Mouse (Mus musculus) yolk sac, embryonic 10.5 days (tissue): ENCODE measurements around the gene Noxred1.
"Not testable (repeated sequence)": the region's sequence is repeated elsewhere in the genome, so short reads cannot be mapped to it uniquely, and the experiment has no call there.

Experiments used
- DNase-seq: peaks from one replicate; pipeline ENCODE4 v3.0.0-alpha.2; 2017; ENCODE audit warnings: low spot score

Noxred1 gene

DNA sequence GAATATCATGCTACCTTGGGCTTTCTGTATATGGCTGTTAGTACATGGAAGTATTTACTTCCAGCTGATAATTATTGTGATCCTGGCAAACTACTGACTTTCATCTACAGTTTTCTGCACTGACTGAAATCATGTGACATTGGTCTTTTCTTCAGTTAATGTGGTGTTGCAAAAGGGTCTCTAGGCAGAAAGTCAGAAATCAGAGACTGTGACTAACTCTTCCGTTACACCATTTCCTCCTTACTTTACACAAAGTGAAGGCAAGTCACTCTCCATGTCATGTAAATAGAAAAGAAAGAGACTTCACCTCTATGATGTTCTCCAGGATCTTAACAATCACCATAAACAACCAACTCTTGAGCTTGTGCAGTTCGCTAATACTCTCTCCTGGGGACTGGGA, 8.9 kb downstream of the Noxred1 start:
- DNase-seq = no peak

- no peak for DNase-seq
These were observed 11.7 kb downstream of the Noxred1 start for GRCm38 (mm10) chr12:87226801-87227200.

- DNase-seq = no peak
These were observed 13.6 kb downstream of the Noxred1 start for GRCm38 (mm10) chr12:87224950-87225349.

- no peak for DNase-seq
These were observed 19.2 kb downstream of the Noxred1 start for GRCm38 (mm10) chr12:87219362-87219761.

DNA sequence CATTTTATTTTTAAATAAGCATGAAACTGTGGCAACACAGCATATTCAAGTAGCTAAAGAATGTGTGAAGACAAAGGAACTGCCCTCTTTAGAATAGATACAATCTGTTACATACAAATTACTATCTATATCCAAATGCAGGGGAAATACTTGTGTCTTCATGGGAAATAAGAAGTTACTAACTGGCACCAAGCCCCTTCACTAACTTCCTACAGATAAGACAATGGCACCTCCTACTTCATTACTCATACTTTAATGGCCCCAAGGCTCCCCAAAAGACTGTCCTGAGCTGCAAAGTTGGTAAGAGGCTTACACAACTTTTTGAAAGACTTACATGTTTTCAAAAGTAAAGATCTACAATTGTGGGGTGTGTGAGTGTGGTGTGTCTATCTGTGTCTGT, 20.9 kb downstream of the Noxred1 start:
- DNase-seq = no peak

- DNase-seq = no peak
These were observed 22.5 kb downstream of the Noxred1 start for GRCm38 (mm10) chr12:87216053-87216452.

DNA sequence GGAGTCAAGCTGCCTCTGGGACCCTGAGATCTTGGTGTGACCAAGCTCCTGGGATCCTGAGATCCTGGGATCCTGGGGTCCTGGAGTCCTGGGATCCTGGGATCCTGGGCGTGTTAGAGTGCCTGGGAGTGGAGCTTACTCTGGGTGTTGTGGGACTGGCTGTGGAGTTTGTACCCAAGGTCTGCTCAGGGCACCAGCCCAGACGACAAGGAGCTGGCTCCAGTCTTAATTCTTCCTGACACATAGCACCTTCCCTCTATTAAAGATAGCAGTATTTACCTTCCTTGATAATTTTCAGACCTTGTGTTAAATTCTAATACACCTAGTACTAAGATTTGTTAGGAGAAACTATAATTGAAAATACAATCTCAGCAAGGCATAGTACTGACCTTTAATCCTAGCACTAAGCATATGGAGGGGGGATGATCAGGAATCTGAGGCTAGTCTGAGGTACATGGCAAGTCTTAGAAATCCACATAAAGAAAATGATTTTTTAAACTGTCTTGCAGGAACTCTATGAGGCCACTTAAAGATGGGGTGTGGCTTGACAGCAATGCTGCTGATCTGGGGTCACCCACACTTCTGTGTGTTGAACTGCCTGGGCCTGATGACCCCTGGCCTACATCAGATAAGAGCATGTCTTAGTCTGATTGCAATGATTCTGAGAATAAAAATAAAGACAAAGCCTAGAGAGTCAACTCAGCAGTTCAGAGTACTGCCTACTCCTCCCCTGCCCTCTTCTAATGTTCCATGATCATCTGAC, 25.5 kb downstream of the Noxred1 start:
- DNase-seq = no peak

DNA sequence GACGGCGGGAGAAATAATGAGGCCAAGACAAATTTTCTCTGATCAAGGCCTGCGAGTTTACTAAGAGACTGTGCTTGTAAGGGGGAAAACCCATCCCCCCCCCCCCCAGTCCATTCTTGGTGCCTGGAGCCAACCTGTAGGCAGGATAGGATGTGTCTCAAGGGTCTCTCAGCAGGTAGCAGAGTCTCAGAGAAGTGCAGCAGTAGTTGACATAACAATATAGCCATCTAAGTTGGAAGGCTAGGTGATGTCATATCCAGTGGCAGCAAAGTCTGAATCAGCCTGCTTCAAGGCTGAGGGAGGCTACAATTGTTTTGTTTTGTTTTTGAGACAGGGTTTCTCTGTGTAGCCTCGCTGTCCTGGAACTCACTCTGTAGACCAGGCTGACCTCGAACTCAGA, 32.7 kb downstream of the Noxred1 start:
- not testable (repeated sequence) for DNase-seq

GRCm38 (mm10) chr12:87201694-87202093, 36.8 kb downstream of the Noxred1 start:
- DNase-seq = no peak

- DNase-seq = peak; percentile 79
These were observed 38.5 kb downstream of the Noxred1 start, which contains the start of gene Tmed8 for GRCm38 (mm10) chr12:87199973-87200586. Gene Tmed8 (minus strand): TSS chr12:87200454.

DNA sequence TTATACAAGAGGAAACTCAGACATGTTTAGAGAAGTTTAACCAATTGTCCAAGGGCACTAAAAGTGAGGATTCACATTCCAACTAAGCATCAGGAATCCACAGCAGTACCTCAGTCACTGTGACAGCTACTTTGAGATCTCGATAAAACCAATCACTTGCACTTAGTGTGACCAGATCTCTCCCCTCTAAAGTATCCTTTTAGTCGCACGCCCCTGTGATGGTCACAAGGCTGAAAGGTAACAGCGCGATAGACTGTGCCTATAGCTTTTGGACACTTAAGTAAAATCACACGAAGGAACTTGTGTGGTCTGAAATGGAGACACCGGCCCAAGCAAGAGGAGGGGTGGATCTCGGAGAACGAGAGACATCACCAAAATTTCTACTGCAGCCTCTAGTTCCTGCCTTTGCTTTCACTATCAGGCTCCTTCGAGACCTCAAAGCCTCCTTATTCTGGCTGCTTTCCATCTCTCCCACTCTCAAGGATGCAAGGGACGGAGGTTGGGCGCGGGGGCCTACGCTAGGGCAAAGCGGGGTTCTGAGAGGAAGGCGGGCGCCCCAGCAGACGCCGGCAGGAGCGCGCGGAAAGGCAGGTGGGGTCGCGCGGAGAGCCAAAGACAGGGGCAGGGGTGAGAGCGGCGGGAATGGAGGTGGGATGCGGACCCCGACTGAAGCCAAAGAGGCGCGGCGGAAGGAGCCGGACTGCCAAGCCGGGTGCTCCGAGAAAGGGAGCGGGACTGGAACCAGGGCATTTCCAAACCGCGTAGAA, 39.1 kb downstream of the Noxred1 start, which contains the start of gene Samd15:
Gene Samd15 (plus strand): TSS at position 518 of the 767 bp plus-strand sequence.
- DNase-seq = peak; percentile 24

DNA sequence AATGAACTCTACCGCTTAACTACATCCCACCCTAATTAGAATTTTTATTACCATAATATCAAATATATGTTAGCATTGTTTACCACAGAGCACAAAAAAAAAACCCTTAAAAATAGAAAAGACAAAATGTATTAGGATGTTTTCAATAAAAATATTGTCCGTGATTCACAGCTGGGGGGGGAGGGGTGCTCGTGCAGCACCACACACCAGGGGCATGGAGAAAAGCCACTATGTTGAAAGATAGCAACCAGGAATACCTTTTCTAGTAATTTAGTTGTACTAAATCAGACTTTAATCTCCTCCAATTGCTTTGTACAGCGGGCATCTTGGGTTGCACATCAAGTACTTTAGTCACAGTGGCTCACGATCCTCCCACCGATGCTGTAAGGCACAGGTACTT, 39.7 kb downstream of the Noxred1 start:
- no peak for DNase-seq

- no peak for DNase-seq
These were observed 42.2 kb downstream of the Noxred1 start for GRCm38 (mm10) chr12:87196310-87196709.

GRCm38 (mm10) chr12:87195069-87195468, 43.5 kb downstream of the Noxred1 start:
- no peak for DNase-seq

DNA sequence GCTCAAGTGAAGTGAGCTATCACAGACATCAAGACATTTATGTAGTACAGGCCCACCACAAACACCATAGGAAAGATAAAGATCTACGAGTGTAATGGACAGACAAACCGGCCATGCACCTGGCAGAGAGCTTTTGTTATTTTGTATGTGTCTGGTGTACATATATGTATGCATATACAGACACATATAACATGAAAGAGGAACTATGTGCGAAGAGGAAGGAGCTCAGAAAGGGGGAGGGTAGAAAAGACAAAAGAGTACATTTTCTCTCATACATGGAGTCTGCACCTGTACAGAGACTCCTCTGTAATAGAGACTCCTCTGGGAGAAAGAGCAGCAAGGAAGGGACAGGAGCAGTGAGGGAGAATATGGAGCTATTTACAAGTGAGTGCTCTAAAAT, 45.5 kb downstream of the Noxred1 start:
- no peak for DNase-seq

DNA sequence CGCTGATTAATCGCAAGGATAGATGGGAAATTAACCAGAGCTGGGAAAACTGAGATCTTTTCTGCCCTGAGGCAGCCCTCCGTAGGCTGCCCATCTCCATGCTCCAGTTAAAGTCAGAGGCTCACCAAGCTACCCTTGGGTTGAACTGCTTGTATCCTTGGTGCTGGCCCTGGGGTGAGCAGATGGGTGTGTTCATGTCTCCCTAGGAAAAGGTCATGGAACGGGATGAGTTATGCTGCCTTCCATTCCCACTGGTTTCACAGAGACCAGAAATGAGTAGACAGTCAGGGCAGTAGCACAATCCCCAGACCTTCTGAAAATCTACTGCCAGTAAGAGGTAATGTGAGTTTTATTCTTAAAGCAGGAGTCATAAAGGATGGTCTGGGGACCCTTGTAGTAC, 60.9 kb downstream of the Noxred1 start:
- DNase-seq = no peak

GRCm38 (mm10) chr12:87175194-87175946, 63.2 kb downstream of the Noxred1 start:
- DNase-seq = no peak
